In genomic region chr15:98993865-98994264, GRCm38 (mm10) we compare ENCODE assay signal across 1 mouse cellular context.
TF ChIP-seq lines count a peak whose summit lies in the region.

No protein-coding gene starts in this region.

TF ChIP-seq in MEL, 35 proteins besides CTCF, POLR2A, EP300 and RAD21 (continued from another document):
- peak; percentile 54; the same call in 1 of the 2 replicates for TF ChIP-seq MAZ (IDR thresholded peaks at IDR 0.05; ENCODE audit: low read depth, low read length)
